Mouse (Mus musculus) lung, adult 18-20 months (tissue): ENCODE measurements around the gene Cd300ld4.
"Not testable (repeated sequence)": the region's sequence is repeated elsewhere in the genome, so short reads cannot be mapped to it uniquely, and the experiment has no call there.

Experiments used
- DNase-seq, 2 experiments: peaks; one replicate each; pipeline ENCODE4 v3.0.0; 2022; ENCODE audit warnings: mixed read lengths in 2 of 2

Cd300ld4 gene

DNA sequence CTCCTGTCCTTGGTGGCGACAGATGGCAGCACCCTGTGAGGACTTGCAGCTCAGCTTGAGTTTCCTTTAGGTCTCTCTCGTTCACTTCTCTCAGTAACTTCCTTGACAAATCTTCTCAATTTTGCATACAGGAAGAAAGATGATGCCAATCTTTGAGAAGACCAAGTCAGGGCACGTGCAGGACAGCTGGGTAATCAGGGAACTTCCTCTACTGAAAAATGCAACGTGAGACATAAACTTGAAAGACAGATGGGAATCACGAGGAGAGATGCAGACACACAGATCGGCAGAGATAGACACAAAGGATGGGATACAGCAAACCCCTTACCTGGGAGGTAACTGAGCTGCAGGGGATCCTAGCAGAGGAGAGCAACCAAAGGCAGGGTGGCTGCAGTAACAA, at the start of gene Cd300ld4:
Cd300ld4 (minus strand) TSS at position 101 of the 400 bp plus-strand sequence.
- not testable (repeated sequence) for DNase-seq

DNA sequence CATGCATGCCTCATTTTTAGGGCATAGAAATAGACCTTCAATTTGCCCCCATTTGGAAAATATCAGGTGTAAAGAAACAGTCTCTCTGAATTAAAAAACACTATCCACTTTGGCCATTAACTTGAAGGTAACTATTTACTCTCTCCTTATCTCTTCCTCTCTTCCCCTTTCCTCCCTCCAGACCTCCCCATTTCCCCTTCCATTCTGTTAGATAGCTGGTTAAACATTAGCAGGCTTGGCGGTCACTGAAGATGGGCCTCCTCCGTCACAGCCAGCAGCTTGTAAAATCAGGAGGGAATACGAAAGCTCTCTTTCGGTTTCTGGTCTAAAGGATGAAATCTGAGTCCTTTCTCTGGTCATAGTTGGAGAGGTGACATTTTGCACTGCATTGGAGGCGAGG, 49.0 kb upstream of the Cd300ld4 start:
- no peak for DNase-seq

DNA sequence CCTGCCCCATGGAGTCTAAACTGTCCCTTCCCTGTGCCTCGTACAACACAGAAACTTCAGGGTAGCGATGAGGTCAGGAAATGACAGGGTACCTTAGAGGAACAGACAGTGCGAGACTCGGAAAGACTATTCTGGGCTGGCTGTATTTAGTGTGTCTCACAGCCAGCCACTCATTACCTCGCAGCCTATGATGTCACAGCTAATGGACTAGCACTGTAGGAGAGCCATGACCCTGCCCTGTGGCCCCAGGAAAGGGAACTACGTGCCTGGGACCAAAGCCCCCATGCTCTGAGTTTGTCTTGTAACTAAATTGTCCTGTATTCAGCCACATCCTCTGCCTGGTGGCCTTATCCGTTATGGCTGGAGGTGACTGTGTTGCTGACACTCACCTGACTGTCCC, 48.6 kb upstream of the Cd300ld4 start:
- DNase-seq: no peak

DNA sequence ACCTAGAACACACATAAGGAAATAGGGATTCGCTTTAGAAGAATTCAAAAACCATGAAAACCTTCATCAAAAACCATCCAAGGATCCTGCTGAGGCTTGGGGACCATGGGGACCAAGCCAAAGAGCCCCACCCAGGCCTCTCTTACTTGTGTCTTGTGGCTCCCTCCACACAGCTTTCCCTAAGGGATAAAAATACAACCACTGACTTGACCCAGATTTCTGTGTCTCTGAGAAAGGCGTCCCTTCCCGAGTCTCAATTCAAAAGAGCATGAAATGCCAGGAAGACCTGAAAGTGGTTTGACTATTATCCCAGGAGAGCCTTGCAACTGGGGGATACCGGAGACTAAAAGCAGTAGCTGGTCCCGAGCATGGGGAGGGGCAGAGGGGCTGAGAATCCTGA, 46.2 kb upstream of the Cd300ld4 start:
- DNase-seq: no peak

DNA sequence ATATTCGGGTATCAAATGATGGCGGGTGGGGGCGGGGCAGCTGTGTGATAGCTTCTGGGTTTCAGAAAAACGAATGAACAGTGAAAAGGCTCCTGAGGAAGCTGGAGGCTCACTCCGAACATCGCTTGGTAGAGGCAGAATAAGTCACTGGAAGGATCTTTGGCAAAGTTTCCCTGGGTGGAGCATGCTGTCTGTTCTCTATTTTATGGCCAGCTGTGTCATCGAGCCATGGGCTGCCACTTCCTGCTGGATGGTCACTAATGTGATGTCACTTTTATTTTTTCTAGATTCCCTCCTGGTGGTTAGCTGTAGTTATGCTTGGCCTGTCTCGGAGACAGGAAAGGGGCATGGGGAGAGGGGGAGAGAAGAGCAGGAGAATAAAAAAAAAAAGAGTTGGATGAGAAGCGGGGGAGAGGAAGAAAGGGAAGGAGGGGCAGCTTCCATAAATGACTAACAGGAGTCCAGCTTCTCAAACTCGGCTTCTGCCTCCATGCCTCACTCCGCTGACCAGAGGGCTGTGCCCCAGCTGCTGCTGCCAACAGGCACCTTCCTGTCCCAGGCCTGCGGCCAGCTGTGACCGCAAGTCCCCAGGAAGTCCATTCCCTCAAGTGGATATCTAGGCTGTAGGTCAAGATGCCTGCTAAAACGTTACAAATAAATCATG, 45.0 kb upstream of the Cd300ld4 start:
- DNase-seq: peak; percentile 70 to 77

DNA sequence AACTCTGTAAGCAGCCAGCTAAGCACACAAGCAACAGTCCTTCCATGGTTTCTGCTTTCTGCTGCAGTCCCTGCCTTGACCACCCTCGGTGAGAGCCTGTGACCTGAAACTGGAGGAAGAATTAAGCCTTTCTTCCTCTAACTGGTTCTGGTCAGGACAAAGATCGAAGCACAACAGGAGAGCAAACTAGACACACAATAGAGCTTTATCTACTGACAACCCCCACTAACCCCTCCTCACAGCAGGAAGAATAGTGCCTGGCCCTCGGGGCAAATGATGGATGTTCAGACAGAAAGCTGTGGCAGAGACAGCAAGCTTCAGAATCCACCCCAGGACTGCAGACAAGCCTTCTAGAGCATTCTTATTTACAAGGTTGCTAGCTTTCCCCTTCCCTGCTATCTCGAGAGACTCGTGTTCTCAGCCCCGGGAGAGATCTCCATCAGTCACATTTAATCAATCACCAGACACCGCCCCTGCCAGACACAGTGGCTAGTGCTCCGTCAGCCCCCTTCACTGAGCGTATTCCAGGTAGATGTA, 44.3 kb upstream of the Cd300ld4 start:
- no peak for DNase-seq

DNA sequence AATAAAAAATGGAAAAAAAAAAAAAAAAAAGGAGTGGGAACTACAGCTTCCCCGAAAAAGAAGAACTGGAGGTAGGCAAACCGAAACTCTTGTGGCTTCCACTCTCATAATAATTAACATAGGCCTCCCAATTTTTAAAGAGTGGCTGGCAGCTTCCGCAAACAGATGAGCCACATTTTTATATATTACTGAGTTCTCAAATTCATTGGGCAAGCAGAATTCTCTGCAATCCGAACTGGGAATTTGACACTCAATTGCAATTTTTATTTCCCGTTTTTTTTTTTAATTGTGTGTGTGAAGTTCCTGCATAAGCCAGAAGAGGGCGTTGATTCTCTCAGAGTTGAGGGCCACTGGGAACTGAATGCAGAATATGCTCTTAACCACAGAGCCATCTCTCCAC, 40.0 kb upstream of the Cd300ld4 start:
- DNase-seq: no peak

DNA sequence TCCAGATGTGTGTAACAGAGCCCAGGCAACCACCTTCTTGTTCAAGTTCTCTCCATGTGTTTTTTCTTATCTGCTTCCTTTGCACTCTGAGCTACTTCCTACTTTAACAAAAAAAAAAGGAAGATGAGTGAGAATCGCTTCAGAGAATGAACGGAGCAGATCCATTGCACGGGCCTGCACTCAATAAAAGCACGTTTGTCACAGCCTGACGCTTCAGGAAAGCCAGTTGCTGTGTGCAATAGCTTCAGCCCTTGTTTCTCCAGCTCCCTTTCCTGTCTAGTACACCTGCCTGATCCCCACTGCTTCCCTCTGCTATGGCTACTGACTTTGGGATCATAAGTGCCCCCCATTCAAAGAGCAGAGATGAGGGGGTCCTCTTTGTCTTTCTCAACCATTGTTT, 35.3 kb upstream of the Cd300ld4 start, which contains the start of gene Cd300e:
Cd300e (minus strand) TSS at position 101 of the 400 bp plus-strand sequence.
- DNase-seq: no peak

DNA sequence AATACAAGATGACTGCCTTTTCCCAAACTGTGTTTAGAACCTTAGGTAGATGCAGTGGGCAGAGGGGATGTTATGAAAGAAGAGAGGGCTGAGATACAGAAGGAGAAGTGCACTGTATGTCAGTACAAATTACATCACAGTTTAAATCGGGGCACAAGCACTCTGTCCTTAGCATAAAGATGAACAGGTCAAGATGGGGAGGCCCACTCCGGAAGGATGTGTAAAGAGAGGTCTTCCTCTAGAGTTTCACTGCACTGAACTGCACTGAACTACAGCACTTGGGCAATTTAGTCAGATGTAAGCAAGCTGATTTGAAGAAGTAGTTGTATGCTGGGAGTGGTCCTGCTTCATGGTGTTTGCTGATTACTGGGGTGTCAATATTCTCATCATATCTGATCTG, 33.0 kb upstream of the Cd300ld4 start:
- no peak for DNase-seq

DNA sequence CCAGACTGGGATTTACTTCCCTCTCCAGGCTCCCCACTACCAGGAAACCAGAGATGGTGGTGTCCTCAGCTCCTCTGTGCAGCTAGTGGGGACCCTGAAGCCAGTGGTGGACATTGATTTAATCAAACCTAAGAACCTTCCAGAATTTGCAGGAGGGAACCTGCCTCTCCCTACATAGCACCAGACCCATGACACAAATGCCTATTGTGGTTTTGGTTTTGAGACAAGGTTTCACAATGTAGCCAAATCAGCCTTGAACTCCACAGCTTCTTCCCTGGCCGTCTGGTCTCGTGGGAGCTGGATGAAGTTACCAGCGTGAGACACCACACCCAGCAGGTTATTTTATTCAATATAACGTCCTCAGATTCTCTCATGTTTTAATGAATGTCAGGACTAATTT, 31.9 kb upstream of the Cd300ld4 start:
- DNase-seq: no peak

DNA sequence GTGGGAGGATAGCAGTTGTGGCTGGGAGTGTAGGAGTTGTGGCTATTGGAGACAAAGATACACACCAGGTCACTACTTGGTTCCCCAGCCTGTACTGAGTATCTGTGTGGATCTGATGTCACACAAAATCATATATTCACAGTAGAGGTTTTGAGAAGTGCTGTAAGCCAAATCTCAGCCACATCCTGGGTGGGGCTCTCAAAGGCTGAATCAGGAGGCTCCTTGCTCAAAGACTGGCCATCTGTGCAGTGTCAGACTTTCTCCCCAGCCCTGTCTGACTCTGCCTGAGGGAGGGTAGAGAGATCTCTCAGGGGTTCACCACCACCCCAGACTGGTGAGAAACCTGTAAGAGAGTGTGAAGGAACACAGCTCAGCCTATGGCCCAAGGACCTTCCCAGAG, 27.7 kb upstream of the Cd300ld4 start:
- DNase-seq: no peak

DNA sequence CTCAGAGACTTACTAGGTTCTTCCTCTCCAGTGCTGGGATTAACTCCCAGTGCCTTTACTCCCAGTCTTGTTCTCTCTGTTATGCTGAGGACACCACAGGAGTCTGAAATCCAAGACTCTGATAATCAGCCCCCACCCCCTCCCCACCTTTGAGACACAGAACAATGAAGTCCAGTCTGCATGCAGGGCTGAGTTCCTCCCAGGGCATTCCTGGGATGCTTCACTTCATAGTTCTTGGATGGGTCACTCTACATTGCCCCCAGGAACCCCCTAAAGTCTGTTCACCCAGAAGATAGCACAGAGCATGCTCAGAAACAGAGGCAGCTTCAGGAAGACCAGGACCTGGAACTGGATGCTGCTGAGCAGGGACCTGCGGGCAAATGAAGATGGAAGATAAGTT, 26.2 kb upstream of the Cd300ld4 start:
- no peak for DNase-seq

DNA sequence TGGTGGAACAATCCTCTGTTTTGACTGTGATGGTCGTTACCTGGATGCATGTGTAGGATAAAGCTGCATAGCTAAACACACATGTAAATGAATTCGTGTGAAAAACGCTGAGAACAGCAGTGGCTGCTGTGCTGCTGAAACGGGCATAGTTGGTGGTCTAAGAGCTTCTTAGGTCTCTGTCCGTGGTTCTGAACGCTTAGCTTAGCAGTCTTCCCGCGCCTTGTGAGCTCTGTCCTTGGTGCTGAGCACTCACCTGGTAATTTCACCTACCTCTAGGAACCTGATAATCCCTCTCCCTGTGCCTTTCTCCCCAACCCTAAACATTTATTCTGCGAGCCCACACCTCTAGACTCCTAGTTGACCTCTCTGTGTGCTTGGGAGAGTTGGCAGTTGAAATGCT, 25.4 kb upstream of the Cd300ld4 start:
- DNase-seq: peak; percentile 2 to 23

DNA sequence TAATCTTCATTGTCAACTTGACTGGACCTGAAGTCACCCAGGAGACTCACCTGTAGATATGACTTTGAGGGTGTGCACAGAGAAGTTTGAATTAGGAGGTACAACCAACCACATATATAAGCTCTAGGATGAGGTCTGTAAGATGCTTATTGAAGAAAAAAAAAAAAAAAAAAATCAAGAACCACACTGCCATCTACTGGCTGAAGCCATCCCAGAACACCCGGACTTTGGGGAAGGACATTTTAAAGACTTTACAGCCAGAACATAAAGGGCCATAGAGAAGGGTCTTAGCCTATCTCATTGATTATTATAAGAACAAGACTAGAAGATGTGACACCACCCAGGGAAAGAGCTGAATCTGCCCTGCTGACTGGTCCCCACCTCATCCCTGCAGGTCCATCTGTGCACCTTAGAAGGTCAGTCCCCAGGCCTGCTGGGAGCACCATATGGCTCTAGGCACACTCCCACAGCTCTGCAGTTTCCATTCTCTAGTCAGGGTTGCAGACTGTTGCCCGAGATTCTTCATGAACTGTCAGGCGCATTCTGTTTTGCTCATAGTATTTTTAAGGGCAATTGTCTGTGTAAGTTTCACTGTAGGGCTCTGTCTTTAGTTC, 22.6 kb upstream of the Cd300ld4 start:
- no peak for DNase-seq

DNA sequence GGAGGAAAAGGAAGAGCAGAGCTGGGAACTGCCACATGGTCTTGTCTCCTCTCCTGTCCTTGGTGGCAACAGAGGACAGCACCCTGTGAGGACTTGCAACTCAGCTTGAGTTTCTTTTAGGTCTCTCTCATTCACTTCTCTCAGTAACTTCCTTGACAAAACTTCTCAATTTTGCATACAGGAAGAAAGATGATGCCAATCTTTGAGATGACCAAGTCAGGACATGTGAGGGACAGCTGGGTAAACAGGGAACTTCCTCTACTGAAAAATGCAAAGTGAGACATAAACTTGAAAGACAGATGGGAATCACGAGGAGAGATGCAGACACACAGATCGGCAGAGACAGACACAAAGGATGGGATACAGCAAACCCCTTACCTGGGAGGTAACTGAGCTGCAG, 21.4 kb upstream of the Cd300ld4 start, which contains the start of gene Cd300ld3:
Cd300ld3 (minus strand) TSS at position 151 of the 400 bp plus-strand sequence.
- DNase-seq: no peak

DNA sequence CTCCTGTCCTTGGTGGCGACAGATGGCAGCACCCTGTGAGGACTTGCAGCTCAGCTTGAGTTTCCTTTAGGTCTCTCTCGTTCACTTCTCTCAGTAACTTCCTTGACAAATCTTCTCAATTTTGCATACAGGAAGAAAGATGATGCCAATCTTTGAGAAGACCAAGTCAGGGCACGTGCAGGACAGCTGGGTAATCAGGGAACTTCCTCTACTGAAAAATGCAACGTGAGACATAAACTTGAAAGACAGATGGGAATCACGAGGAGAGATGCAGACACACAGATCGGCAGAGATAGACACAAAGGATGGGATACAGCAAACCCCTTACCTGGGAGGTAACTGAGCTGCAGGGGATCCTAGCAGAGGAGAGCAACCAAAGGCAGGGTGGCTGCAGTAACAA, 10.9 kb upstream of the Cd300ld4 start, which contains the start of gene Cd300ld5:
Cd300ld5 (minus strand) TSS at position 101 of the 400 bp plus-strand sequence.
- not testable (repeated sequence) for DNase-seq

DNA sequence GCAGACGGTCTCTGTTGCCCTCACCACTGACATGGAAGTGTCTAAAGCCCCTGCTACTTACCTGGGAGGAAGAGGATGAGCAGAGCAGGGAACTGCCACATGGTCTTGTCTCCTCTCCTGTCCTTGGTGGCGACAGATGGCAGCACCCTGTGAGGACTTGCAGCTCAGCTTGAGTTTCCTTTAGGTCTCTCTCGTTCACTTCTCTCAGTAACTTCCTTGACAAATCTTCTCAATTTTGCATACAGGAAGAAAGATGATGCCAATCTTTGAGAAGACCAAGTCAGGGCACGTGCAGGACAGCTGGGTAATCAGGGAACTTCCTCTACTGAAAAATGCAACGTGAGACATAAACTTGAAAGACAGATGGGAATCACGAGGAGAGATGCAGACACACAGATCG, 10.7 kb downstream of the Cd300ld4 start, which contains the start of gene Cd300ld2:
Cd300ld2 (minus strand) TSS at position 101 of the 400 bp plus-strand sequence.
- DNase-seq: not testable (repeated sequence)

DNA sequence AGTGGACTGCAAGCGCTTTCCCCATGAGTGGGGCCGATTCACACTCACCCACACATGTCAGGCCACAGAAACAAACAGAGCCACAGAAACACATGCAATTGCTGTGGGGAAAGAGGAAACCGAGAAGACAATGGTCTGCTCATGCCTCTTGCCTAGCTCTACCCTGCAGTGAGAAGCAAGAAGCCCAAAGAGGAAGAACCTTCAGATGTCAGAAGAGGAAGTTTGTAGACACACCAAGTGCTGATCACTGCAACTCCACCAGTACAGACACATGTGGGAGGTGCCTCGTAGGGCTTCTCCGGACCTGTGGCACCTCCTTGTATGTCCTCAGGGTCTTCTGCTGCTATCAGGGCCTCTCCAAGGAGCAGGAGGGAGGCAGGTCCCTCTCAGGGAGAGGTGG, 22.7 kb downstream of the Cd300ld4 start:
- DNase-seq: peak; percentile 7 to 12

DNA sequence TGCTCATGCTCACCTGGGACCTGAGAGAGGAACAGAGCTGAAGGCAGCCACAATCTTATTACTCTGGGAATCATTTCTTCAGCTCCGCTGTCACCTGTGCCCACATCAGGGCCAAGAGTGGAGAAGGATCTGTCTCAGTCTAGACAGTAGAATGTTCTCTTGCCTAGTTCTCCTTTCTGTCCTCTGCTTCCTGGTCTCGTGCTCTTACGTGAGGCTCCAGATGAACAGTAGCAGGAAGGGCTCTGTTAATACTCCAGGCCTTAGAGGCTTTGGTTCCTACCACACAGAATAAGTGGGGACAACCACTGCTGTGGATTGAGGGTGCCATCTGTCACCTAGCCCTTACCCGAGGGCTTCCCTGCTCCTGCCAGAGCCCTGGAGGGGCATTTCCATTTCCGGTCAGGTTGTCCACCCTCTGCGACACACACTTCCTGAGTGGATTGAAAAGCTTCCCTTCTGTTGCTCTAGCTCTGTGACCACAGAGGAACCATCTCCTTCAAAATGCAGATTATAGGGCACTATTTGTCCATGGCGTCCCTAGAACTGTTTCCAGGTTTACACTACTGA, 25.3 kb downstream of the Cd300ld4 start, which contains the start of gene Cd300c2:
Cd300c2 (minus strand) TSS at position 407 of the 567 bp plus-strand sequence.
- DNase-seq: no peak

DNA sequence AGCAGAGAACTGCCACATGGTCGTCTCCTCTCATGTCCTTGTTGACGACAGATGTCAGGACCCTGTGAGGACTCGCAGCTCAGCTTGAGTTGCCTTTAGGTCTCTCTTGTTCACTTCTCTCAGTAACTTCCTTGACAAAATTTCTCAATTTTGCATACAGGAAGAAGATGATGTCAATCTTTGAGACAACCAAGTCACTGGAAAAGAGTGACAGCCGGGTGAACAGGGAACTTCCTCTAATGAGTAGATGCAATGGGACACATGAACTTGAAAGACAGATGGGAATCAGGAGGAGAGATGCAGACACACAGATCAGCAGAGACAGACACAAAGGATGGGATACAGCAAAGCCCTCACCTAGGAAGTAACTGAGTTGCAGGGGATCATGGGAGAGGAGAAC, 37.0 kb downstream of the Cd300ld4 start, which contains the start of gene Cd300ld:
Cd300ld (minus strand) TSS at position 130 of the 400 bp plus-strand sequence.
- DNase-seq: no peak

DNA sequence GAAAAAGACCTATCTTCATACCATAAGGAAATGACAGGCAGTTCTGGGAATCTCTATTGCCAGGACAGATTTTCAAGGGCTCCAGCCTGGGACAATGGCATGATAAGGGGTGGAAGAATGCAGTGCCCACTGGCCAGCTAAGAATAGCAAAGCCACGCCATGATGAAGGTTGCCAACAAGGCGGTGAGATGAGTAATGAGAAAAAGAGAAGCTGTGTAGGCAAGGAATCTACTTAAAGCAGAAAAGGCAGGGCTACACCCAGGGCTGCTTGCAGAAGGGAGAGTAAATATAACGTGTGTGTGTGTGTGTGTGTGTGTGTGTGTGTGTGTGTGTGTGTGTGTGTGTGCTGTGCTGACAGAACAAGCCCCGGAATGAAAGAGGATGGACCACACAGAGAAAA, 44.9 kb downstream of the Cd300ld4 start:
- DNase-seq: no peak

DNA sequence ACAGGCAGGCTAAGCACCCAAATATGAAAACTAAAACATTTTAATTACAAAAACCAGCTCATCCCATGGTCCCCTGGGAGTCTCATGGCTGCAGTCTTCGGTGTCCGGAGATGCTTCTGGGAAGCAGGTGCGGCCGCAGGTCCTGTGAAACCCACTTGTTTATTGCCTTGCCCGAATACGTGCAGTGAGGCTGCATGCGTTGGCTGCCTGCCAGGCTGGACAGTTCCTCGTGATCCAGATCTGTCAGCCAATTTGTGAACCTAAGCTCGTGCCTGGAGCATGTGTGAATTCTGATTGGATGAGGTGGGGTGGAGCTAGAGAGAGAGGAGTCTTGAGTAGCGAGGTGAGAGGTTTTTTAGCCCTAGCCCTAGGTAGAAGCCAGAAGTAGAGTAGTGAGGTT, 54.1 kb downstream of the Cd300ld4 start:
- DNase-seq: no peak
